Mouse (Mus musculus): Measurements from ENCODE around the gene Cd55b. TPM values are rescaled to one million over a fixed set of nuclear protein-coding genes. Genes with fewer than 3 reads are reported as not detected.
"Not testable (repeated sequence)": the region's sequence is repeated elsewhere in the genome, so short reads cannot be mapped to it uniquely, and the experiment has no call there.

The Cd55b gene
- total RNA-seq (2021): not detected

DNA sequence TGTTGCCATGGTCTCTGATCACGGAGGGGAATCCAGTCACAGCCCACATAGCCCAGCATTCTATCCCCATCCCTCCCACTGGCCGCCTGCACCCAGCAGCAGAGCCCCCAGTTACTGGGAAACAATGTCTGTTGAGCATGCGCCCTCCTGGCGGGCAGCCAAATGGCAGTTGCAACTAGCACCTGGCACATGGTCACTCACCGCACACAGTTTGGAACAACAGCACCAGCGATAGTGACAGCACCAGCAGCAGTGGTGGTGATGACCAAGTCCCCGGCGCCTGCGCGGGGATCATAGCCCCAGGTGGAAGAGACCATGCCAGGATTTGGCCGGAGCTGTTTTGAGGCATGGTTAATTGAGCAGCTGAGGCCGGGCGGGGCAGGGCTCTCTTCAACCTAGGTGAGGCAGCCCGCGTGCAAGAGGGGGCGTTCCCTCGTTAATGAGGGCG, at the start of gene Cd55b:
Cd55b (minus strand) TSS at position 346 of the 448 bp plus-strand sequence.
- DNase-seq (ENCODE audit: extremely low spot score in 1 of 2, low spot score in 1 of 2): peak; percentile 16 to 29

DNA sequence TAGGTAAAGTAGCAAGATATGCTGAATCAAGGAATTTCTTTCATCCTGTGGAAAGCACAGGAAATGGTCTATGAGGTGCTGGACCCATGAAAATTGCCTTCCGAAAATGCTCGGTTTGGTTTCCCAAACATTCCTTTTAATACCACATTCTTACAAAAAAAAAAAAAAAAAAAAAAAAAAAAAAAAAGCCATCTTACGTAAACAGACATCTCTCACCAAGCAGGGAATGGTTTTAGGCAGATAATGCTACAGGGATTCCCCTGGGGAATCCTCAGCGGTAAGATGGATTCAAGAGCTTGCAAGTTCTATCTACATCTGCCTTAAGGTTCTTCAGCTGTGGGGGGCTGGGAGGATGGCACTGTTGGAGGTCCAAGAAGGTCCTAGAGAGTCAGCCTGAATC, 47.3 kb upstream of the Cd55b start:
- no peak for DNase-seq (ENCODE audit: extremely low spot score in 1 of 2, low spot score in 1 of 2)

DNA sequence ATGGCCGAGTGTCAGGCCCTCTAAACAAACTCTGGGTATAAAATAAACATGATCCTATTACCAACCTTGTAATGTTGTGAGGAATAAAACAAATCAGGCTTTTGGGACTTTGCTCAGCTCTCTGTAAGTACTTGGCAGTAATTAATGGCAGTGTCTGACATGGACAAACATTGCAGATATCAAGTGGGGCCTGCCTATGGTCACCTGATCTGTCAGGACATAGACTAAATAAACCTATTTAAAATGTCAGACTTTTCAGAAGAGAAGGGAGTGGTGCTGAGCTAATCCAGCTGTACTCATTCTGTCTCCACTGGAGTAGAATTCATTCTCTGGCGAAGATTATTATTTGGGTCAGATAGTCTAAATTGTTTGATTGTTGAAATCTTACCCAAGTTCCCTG, 44.6 kb upstream of the Cd55b start:
- no peak for DNase-seq (ENCODE audit: extremely low spot score in 1 of 2, low spot score in 1 of 2)

DNA sequence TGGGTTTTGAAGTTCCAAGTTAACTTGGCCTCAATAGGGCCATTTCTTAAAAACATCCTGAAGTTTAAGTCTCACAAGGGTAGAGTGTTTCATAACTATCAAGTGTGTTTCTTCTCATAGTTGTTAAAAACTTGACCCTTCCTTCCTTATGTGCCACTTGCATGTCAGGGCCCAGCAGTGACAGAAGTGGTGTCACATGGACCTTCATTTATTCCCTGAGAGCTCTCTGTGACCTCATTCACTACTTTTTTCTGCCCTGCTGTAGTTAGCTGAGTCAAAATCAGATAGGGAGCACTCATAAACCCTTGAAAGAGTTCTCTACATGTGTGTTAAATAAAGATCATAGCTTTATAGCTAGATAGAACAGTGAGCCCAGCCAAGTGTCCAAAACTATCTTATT, 41.4 kb upstream of the Cd55b start:
- DNase-seq (ENCODE audit: extremely low spot score in 1 of 2, low spot score in 1 of 2): no peak

- DNase-seq (ENCODE audit: extremely low spot score in 1 of 2, low spot score in 1 of 2): peak in 1 of 2 experiments; percentile 36
Observed at GRCm38 (mm10) chr1:130462867-130463266, 40.1 kb upstream of the Cd55b start.

DNA sequence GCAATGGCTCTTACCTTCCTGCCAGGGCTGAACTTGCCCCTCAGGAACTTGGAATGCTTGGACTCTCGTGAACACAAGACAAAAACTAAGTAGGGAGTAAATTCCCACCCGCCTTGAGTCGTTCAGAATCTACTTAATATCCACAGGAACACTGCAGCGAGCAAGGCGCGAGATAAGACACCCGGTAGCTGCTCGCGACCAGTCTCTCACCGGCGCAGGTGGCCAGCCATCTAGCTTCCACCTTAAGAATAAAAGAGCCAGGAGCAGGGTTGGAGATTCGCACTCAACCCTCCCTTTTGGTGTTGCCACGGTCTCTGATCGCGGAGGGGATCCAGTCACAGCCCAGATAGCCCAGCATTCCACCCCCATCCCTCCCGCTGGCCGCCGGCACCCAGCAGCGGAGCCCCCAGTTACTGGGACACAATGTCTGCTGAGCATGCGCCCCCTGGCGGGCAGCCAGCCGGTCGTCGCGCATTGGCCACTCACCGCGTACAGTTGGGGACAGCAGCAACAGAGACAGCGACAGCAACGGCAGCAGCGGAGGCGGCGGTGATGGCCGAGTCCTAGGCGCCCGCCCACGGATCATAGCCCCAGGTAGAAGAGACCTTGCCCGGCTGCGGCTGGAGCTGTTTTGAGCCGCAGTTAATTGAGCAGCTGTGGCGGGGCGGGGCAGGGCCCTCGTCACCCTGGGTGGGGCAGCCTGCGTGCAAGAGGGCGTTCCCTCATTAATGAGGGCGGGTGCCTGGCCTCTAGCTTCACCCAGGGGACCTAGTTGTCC, 39.5 kb upstream of the Cd55b start, which contains the start of gene Cd55:
Cd55 (minus strand) TSS at position 661 of the 778 bp plus-strand sequence.
- peak; percentile 83 to 86 for DNase-seq (ENCODE audit: extremely low spot score in 1 of 2, low spot score in 1 of 2)

DNA sequence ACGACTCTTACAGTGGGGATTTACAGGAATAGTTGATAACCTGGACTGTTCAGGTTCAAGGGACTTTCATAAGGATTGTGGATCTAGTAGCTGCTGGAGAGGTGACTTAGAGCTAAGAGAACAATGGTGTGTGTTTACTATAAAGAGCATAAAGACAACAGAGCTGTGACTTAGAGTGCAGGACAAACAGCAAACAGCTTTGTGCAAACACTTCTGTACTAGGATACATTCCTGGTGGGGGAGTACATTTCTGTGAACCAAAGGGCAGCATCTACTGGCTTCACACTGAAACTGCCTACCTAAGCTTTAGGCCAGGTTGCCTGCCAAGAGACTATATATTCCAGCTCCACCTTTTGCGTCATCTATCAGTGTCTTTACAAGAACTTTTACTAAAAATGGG, 32.3 kb upstream of the Cd55b start:
- DNase-seq (ENCODE audit: extremely low spot score in 1 of 2, low spot score in 1 of 2): no peak

GRCm38 (mm10) chr1:130442930-130443329, 20.1 kb upstream of the Cd55b start:
- not testable (repeated sequence) for DNase-seq (ENCODE audit: extremely low spot score in 1 of 2, low spot score in 1 of 2)

DNA sequence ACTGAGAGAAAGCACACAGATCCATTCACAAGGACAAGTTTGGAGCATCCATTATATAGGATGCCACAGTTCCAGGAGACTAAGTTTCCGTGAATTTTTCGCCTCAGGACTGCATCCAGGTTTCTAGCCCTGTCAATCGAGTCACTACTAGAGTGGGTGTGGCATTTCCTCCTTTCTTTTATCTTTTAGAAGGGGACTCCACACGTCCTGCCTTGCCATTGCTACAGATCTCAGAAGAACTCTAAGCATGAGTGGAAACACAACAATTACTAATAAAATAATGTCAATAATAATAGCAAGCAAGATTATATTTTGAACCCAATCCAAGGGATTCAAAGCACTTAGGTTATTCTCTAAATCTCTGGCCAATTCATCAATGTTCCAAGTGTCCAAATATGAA, 8.1 kb upstream of the Cd55b start:
- DNase-seq (ENCODE audit: extremely low spot score in 1 of 2, low spot score in 1 of 2): no peak

GRCm38 (mm10) chr1:130428667-130429066, 5.9 kb upstream of the Cd55b start:
- DNase-seq (ENCODE audit: extremely low spot score in 1 of 2, low spot score in 1 of 2): not testable (repeated sequence)

DNA sequence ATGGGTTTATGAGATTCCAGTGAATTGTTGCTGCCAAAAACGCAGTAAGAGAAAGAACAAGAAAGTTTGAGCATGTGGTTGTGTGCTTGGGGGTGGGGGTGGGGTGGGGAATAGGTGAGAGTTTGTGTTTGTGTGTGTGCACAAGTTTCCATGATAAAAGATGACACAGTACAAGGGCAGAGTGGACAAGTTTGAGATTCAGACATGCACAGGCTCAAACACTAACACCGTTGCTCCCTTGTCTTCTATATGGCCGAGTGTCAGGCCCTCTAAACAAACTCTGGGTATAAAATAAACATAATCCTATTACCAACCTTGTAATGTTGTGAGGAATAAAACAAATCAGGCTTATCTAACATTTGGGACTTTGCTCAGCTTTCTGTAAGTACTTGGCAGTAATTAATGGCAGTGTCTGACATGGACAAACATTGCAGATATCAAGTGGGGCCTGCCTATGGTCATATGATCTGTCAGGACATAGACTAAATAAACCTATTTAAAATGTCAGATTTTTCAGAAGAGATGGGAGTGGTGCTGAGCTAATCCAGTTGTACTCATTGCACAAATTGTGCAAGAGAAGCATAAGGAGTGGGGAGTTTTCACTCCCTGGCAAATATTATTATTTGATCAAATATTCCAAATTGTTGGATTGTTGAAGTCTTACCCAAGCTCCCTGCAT, 4.5 kb upstream of the Cd55b start:
- DNase-seq (ENCODE audit: extremely low spot score in 1 of 2, low spot score in 1 of 2): not testable (repeated sequence)

DNA sequence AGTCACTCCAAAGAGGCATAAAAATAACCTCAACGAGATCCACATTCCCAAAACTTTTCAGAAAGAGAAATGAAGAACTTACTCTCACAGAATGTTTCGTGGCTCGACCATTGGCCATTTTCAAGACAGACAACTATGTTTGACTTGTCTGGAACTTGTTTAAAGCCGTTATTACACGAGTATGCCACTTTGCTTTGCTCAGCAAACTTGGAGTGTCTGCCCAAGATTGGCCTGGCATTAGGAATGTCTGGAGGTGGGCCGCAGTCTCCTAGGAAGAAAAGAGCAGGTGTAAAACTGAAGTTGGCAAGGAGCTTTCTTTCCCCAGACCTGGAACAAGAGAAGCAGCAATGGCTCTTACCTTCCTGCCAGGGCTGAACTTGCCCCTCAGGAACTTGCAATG, 776 bp downstream of the Cd55b start:
- DNase-seq (ENCODE audit: extremely low spot score in 1 of 2, low spot score in 1 of 2): not testable (repeated sequence)

- DNase-seq (ENCODE audit: extremely low spot score in 1 of 2, low spot score in 1 of 2): not testable (repeated sequence)
Observed at GRCm38 (mm10) chr1:130397109-130397508, 25.7 kb downstream of the Cd55b start.

- not testable (repeated sequence) for DNase-seq (ENCODE audit: extremely low spot score in 1 of 2, low spot score in 1 of 2)
Observed at GRCm38 (mm10) chr1:130387282-130387681, 35.5 kb downstream of the Cd55b start.

DNA sequence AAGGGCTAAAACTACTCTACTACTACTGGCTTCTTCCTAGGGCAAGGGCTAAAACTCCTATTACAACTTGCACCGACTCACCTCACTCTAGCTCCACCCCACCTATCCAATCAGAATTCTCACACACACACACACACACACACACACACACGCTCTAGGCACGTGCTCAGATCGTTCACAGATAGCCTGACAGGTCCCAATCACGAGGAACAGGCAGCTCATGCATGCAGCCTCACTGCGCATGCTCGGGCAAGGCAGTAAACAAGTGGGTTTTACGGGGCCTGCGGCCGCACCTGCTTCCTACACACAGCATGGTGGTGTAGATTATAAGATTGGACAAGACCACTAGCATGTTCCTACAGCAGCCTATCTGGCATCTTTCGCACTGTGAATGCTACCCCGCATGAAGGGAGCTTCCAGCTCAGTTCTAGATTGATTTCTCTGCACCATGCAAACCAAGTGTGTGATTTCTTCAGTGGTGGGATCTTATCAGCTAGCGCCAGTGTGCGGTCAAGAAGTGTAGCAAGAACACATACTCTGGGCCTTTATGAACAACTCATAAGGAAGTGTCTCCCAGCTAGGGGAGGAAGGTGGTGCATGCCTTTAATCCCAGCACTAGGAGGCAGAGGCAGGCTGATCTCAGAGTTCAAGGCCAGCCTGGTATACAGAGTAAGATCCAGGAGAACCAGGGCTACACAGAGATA, 44.9 kb downstream of the Cd55b start:
- DNase-seq (ENCODE audit: extremely low spot score in 1 of 2, low spot score in 1 of 2): no peak

DNA sequence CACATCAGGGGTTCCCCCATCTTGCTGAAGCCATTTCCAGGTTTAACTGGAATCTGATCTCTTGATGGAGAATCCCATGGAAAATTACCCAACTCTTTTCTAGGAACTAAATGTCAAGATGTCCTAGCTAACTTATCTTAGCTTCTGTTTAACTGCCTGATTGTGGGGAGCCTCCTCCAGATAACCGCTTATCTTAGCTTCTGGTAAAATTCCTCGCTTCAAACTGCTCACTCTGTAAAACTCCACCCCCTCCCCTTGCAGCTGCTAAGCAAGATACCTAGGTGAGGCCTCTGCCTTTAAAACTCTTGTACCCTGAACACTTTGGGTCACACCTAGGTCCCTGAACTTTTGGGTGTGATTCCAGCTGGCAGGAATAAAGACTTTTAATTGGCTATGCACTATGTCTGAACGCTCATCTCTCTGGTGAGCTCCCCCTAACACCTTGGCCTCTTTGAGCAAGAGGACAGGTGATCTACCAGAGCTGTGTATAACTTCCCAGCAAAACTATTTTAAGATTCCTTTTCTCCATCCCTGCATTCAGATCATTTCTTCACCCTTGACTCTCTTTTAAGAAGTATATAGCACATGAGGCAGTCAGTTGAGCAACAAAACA, 48.5 kb downstream of the Cd55b start:
- no peak for DNase-seq (ENCODE audit: extremely low spot score in 1 of 2, low spot score in 1 of 2)

DNA sequence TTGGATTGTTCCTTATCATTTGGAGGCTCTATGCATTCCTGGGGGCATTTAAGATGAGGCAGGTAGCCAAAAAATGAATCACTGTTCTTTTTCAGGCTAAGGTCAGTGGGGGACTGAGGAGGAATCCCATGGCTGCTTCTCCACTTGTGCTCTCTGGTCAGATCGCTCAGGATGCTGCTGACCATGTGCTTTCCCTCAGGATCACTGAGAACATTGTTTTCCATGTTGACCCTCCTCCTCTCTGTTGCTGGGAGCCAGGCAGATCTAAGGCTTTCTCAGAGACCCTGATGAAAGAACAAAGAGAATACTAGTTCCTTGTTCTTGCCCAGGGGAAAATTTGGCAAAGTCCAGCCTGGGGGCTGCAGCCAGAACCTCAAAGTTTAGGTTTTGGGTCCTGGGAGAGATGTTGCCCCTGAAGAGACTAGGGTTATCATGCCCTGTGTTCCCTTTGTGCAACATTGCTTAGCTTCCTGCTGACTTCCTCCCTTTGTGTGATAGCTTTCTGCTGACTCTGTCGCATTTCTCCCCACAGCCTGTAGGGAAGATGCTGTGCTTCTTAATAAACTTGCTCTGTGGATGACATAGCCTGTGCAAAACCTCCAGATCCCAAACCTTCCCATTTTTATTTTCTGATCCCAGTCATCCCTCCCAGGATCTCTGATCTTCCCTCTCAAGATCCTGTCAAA, 49.3 kb downstream of the Cd55b start:
- no peak for DNase-seq (ENCODE audit: extremely low spot score in 1 of 2, low spot score in 1 of 2)

GRCm38 (mm10) chr1:130371895-130372528, 50.8 kb downstream of the Cd55b start:
- DNase-seq (ENCODE audit: extremely low spot score in 1 of 2, low spot score in 1 of 2): peak in 1 of 2 experiments; percentile 45

DNA sequence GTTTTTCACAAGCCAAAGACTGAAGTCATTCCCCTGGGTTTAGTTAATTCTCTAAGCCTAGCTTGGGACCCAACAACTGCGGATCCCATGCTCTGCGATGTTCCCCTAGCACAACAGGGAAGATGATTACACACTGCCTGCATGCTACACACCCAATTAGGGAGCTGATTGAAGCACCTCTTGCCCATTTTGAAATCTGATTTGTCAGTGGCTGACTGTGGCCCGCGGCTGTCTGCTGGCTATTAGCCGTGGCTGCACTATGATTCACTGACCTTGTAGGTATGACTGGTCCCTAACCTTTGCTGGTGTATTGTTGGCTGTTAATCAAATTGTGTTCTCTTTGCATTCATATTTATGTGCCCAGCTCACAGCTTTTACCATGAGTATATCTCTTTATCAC, 51.5 kb downstream of the Cd55b start:
- DNase-seq (ENCODE audit: extremely low spot score in 1 of 2, low spot score in 1 of 2): no peak

All from layer of hippocampus, postnatal 25 days (tissue).